Mouse (Mus musculus) liver, embryonic 14.5 days (tissue): Measurements from ENCODE around the gene Tmcc3.

Source experiments
- CTCF ChIP-seq: IDR thresholded peaks from 2 replicates; pipeline ENCODE4 v1.5.1; 2016; ENCODE audit warnings: antibody characterized with exemption, low read depth, control low read depth
- EP300 ChIP-seq: IDR thresholded peaks from 2 replicates; pipeline ENCODE4 v1.6.1; 2016; ENCODE audit warnings: antibody characterized with exemption, low read depth

DNA sequence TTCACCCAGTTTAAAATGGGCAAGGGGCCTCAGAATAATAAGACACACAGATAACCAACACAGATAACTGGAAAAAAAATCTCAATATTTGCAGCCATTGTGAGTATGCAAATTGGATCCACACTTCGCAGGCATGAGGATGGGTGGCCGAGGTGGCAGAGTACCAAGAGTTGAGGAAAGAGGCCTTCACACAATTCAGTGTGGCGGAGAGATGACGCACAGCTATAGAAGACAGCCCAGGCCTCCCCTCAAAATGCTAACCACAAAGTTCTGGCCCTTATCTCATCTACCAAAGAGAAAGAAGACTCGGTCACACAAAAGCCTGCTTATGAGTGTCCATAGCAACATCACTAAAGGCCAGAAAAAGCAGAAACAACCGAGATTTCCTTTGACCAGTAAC, 77.5 kb downstream of the Tmcc3 start:
- TF ChIP-seq EP300 (no peak), CTCF (no peak)
